Mouse (Mus musculus): ENCODE data around the gene Plxnb1. TPM values are rescaled to one million over a fixed set of nuclear protein-coding genes. Genes with fewer than 3 reads are reported as not detected.
A peak's percentile ranks its signal among the peaks of the same experiment; 100 is the strongest.

Plxnb1 gene
- polyA plus RNA-seq, 2 experiments: 8.2 to 31.0 TPM

- no peak overlapping the region for H3K27ac ChIP-seq (replicated peaks; ENCODE audit: low read depth, low read length)
- peaks cover 56% of the 10 kb centered on the region for H3K36me3 ChIP-seq (ENCODE audit: control insufficient read depth, insufficient read depth, low read length)
- H3K4me1 ChIP-seq (ENCODE audit: control insufficient read depth, insufficient read depth, low read length): peaks cover 13% of the 10 kb centered on the region; the same call in 1 of the 2 replicates
- no peaks in the 10 kb centered on the region for H3K27me3 ChIP-seq (ENCODE audit: control insufficient read depth, insufficient read depth, low read length)
- DNase-seq (ENCODE audit: low spot score): no peak
- WGBS: 89% methylated on average over 19 of the region's 19 CpGs
- H3K9me3 ChIP-seq (ENCODE audit: control insufficient read depth, low read length): no peaks in the 10 kb centered on the region
- no peak for TF ChIP-seq POLR2A (IDR thresholded peaks at IDR 0.05; ENCODE audit: borderline replicate concordance, extremely low read depth, insufficient read depth, insufficient read length)
- H3K4me3 ChIP-seq (replicated peaks; ENCODE audit: low read length): no peak overlapping the region
- H3K9ac ChIP-seq (ENCODE audit: low read depth, low read length, severe bottlenecking): 0 out of 2 replicates have a peak overlapping the region, but pooled peaks have one; percentile 59
- ATAC-seq (ENCODE audit: low FRiP score, low read depth): no peak
- no peak overlapping the region; the same call in 1 of the 2 replicates for H3K4me2 ChIP-seq (replicated peaks; ENCODE audit: low read depth, low read length, severe bottlenecking)
Observed at GRCm38 (mm10) chr9:109058006-109058765, 37.0 kb upstream of the Plxnb1 start.

- H3K27ac ChIP-seq (replicated peaks; ENCODE audit: low read depth, low read length): peak within 1 kb of the TSS; percentile 81
- 16% methylated on average over 15 of the region's 15 CpGs for WGBS
- no peaks in the 10 kb centered on the region for H3K27me3 ChIP-seq (ENCODE audit: control insufficient read depth, insufficient read depth, low read length)
- no peak for TF ChIP-seq POLR2A (IDR thresholded peaks at IDR 0.05; ENCODE audit: borderline replicate concordance, extremely low read depth, insufficient read depth, insufficient read length)
- H3K4me3 ChIP-seq (replicated peaks; ENCODE audit: low read length): peak within 1 kb of the TSS; percentile 37
- ATAC-seq (ENCODE audit: low FRiP score, low read depth): peak; percentile 82
- peak within 1 kb of the TSS; percentile 59 for H3K9ac ChIP-seq (ENCODE audit: low read depth, low read length, severe bottlenecking)
- H3K36me3 ChIP-seq (ENCODE audit: control insufficient read depth, insufficient read depth, low read length): peaks cover 62% of the 10 kb centered on the region
- peak within 1 kb of the TSS; percentile 56 for H3K4me2 ChIP-seq (replicated peaks; ENCODE audit: low read depth, low read length, severe bottlenecking)
- H3K9me3 ChIP-seq (ENCODE audit: control insufficient read depth, low read length): no peaks in the 10 kb centered on the region
- DNase-seq (ENCODE audit: low spot score): peak; percentile 87
- peaks cover 13% of the 10 kb centered on the region; the same call in 1 of the 2 replicates for H3K4me1 ChIP-seq (ENCODE audit: control insufficient read depth, insufficient read depth, low read length)
Observed at GRCm38 (mm10) chr9:109059136-109059903, 35.9 kb upstream of the Plxnb1 start, which contains the start of gene Trex1. Gene Trex1 (minus strand): TSS chr9:109059734.

- ATAC-seq (ENCODE audit: low FRiP score, low read depth) (no peak), DNase-seq (ENCODE audit: low spot score) (no peak)
- H3K27ac ChIP-seq (replicated peaks; ENCODE audit: low read depth, low read length): no peak overlapping the region
- H3K4me1 ChIP-seq (ENCODE audit: control insufficient read depth, insufficient read depth, low read length): peaks cover 10% of the 10 kb centered on the region; the same call in 1 of the 2 replicates
- H3K27me3 ChIP-seq (ENCODE audit: control insufficient read depth, insufficient read depth, low read length): no peaks in the 10 kb centered on the region
- H3K9me3 ChIP-seq (ENCODE audit: control insufficient read depth, low read length): no peaks in the 10 kb centered on the region
- 0 out of 2 replicates have a peak overlapping the region, but pooled peaks have one; percentile 56 for H3K4me2 ChIP-seq (replicated peaks; ENCODE audit: low read depth, low read length, severe bottlenecking)
- peaks cover 73% of the 10 kb centered on the region for H3K36me3 ChIP-seq (ENCODE audit: control insufficient read depth, insufficient read depth, low read length)
- TF ChIP-seq POLR2A (IDR thresholded peaks at IDR 0.05; ENCODE audit: borderline replicate concordance, extremely low read depth, insufficient read depth, insufficient read length): no peak
- WGBS: 91% methylated on average over 16 of the region's 16 CpGs
- H3K4me3 ChIP-seq (replicated peaks; ENCODE audit: low read length): no peak overlapping the region
- H3K9ac ChIP-seq (ENCODE audit: low read depth, low read length, severe bottlenecking): no peak overlapping the region
Observed at GRCm38 (mm10) chr9:109060184-109060897, 34.8 kb upstream of the Plxnb1 start.

- peaks cover 10% of the 10 kb centered on the region; the same call in 1 of the 2 replicates for H3K4me1 ChIP-seq (ENCODE audit: control insufficient read depth, insufficient read depth, low read length)
- no peak for TF ChIP-seq POLR2A (IDR thresholded peaks at IDR 0.05; ENCODE audit: borderline replicate concordance, extremely low read depth, insufficient read depth, insufficient read length)
- H3K27me3 ChIP-seq (ENCODE audit: control insufficient read depth, insufficient read depth, low read length): no peaks in the 10 kb centered on the region
- no peaks in the 10 kb centered on the region for H3K9me3 ChIP-seq (ENCODE audit: control insufficient read depth, low read length)
- H3K36me3 ChIP-seq (ENCODE audit: control insufficient read depth, insufficient read depth, low read length): peaks cover 76% of the 10 kb centered on the region
- H3K4me3 ChIP-seq (replicated peaks; ENCODE audit: low read length): no peak overlapping the region
- H3K27ac ChIP-seq (replicated peaks; ENCODE audit: low read depth, low read length): no peak overlapping the region
- H3K9ac ChIP-seq (ENCODE audit: low read depth, low read length, severe bottlenecking): no peak overlapping the region
- WGBS: 91% methylated on average over 5 of the region's 5 CpGs
- ATAC-seq (ENCODE audit: low FRiP score, low read depth) (no peak), DNase-seq (ENCODE audit: low spot score) (no peak)
- no peak overlapping the region for H3K4me2 ChIP-seq (replicated peaks; ENCODE audit: low read depth, low read length, severe bottlenecking)
Observed at GRCm38 (mm10) chr9:109060898-109061295, 34.3 kb upstream of the Plxnb1 start.

Measured in limb, embryonic 14.5 days (tissue).